Mouse (Mus musculus) brain, embryonic 14.5 days (tissue): ENCODE measurements at regions not wholly inside any gene's neighbourhood (a gene's known extent, or its start where the extent isn't known, plus 50 kb on each side); places are given as distances from the start of the nearest gene placed in this dataset.

Experiments
- CTCF ChIP-seq: fragments of 200-500 bp; IDR thresholded peaks from 2 replicates; pipeline ENCODE4 v1.5.1; 2012; ENCODE audit warnings: inconsistent platforms, mild to moderate bottlenecking, moderate library complexity, borderline replicate concordance; ENCODE audit not compliant: insufficient read depth, insufficient read length; ENCODE audit errors: extremely low read depth
- POLR2A ChIP-seq: fragments of 200-500 bp; IDR thresholded peaks from 2 replicates; pipeline ENCODE4 v1.6.1; 2012; ENCODE audit warnings: mild to moderate bottlenecking, inconsistent platforms, borderline replicate concordance; ENCODE audit not compliant: poor library complexity, insufficient read depth, insufficient read length, severe bottlenecking; ENCODE audit errors: extremely low read depth

GRCm38 (mm10) chr10:126619970-126620369 lies 281.2 kb downstream of the Atp23 start:
- TF ChIP-seq POLR2A (no peak), CTCF (no peak)
